Comparison of ENCODE assay signal across 28 mouse cellular contexts in the genomic region with DNA sequence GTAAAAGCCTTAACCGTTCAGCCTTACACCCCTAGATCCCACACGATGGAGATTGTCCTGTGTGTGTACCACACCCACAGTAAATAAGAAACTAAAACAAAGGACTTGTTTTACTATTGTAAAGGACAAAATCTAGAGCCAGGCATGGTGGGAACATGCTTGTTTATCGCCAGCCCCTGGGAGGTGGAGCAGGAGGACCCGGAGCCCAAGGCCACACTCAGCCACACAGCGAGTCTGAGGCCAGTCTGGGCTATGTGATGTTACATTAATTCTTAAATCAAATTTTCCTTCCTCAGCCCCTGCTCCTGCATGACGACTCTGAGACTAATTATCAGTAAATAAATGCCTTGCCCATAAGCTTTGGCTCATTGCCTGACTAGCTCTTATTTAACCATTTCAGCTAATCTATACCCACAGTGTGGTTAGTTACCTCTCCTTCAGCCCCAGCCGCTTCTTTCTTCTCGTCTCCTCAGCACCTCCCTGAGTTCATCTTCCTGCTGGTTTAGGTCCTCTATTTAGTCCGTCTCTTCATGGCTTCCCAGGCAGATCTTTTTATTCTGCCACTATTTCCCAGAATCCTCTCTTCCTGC.
A peak's percentile ranks its signal among the peaks of the same experiment; 100 is the strongest.
DNase-seq lines count a peak whose midpoint lies in the region; ATAC-seq and TF ChIP-seq lines count a peak whose summit lies in the region.
"Had no signal": no experiment of that assay in that cellular context is flagged by ENCODE, and none has a peak within 500 bp of the region (broad histone marks: within the 10 kb centered on the region; RNA-seq: fewer than 3 reads in every experiment).

No protein-coding gene starts in this region.

- H3K36me3 ChIP-seq in spleen, adult 2 months (ENCODE audit: control insufficient read depth, insufficient read depth, low read length): peaks cover 10% of the 10 kb centered on the region; the same call in 1 of the 2 replicates
- no peaks in the 10 kb centered on the region; the same call in 1 of the 2 replicates for H3K36me3 ChIP-seq in stomach, postnatal 0 days (ENCODE audit: control insufficient read depth, insufficient read depth, low read length)

- no peak overlapping the region for H3K4me3 ChIP-seq in spleen, adult 2 months (ENCODE audit: extremely low read depth, insufficient read depth, insufficient read length)
- no peak overlapping the region for H3K4me3 ChIP-seq in stomach, postnatal 0 days (ENCODE audit: low read depth, low read length)
- H3K4me3 ChIP-seq: embryonic facial prominence, embryonic 13.5 days; heart, embryonic 13.5 days; limb, embryonic 10.5 days; megakaryocyte, embryonic 14.5 days had no signal

- no peak for TF ChIP-seq CTCF in spleen, adult 2 months (IDR thresholded peaks at IDR 0.05; ENCODE audit: extremely low read depth, insufficient read depth, insufficient read length, insufficient replicate concordance)
- TF ChIP-seq CTCF in stomach, postnatal 0 days (IDR thresholded peaks at IDR 0.05; ENCODE audit: low read depth): no peak

- DNase-seq in adrenal gland, adult 2 months: peak; percentile 41
- no peak for DNase-seq in adrenal gland, postnatal 4 days (ENCODE audit: low spot score in 2 of 2)
- DNase-seq in spleen, adult 2 months (ENCODE audit: low read depth in 1 of 2, low spot score in 2 of 2): no peak
- DNase-seq in spleen, postnatal 36 days (ENCODE audit: low spot score in 2 of 2): no peak
- DNase-seq in stomach, postnatal 0 days (ENCODE audit: low spot score): no peak
- no peak for DNase-seq in gastrocnemius, adult 18-20 months (ENCODE audit: low spot score)
- DNase-seq: cerebellum, adult 11-12 months; cerebellum, postnatal 10 days; embryo, embryonic 11 days; gastrocnemius, postnatal 14 days; heart, adult 18-20 months; heart, postnatal 14 days; kidney, adult 9 months; kidney, postnatal 14 days; lung, embryonic 14.5 days; midbrain, embryonic 14.5 days; retina, postnatal 1 day; right cerebral cortex, postnatal 25 days; spleen, adult 18-20 months had no signal

- 54% methylated on average over 9 of the region's 9 CpGs for whole genome bisulfite sequencing in spleen, adult 2 months
- 71% methylated on average over 9 of the region's 9 CpGs for WGBS in stomach, postnatal 0 days

- TF ChIP-seq POLR2A in spleen, adult 2 months (IDR thresholded peaks at IDR 0.05; ENCODE audit: low read depth, low read length): no peak

- peaks cover 12% of the 10 kb centered on the region; the same call in 1 of the 2 replicates for H3K4me1 ChIP-seq in spleen, adult 2 months (ENCODE audit: control insufficient read depth, insufficient read depth, insufficient read length)
- H3K4me1 ChIP-seq in stomach, postnatal 0 days (replicated peaks; ENCODE audit: control insufficient read depth, insufficient read depth): no peaks in the 10 kb centered on the region

- H3K9ac ChIP-seq in stomach, postnatal 0 days (ENCODE audit: low read length): no peak overlapping the region
- H3K9ac ChIP-seq: embryonic facial prominence, embryonic 13.5 days; heart, embryonic 13.5 days; lung, embryonic 14.5 days had no signal

- H3K9me3 ChIP-seq in stomach, postnatal 0 days (ENCODE audit: control insufficient read depth, low read length): no peaks in the 10 kb centered on the region
- H3K9me3 ChIP-seq: embryonic facial prominence, embryonic 13.5 days; heart, embryonic 13.5 days; limb, embryonic 10.5 days; megakaryocyte, embryonic 14.5 days had no signal

- H3K27ac ChIP-seq in spleen, adult 2 months (ENCODE audit: insufficient read depth, low read length): peak overlapping the region; percentile 13
- no peak overlapping the region for H3K27ac ChIP-seq in stomach, postnatal 0 days (replicated peaks)
- H3K27ac ChIP-seq: embryonic facial prominence, embryonic 13.5 days; heart, embryonic 13.5 days; hindbrain, postnatal 0 days; limb, embryonic 10.5 days had no signal

- no peak overlapping the region for H3K4me2 ChIP-seq in stomach, postnatal 0 days (replicated peaks; ENCODE audit: low read depth)
- H3K4me2 ChIP-seq: embryonic facial prominence, embryonic 13.5 days; heart, embryonic 13.5 days; lung, embryonic 14.5 days had no signal

- no peaks in the 10 kb centered on the region for H3K27me3 ChIP-seq in spleen, adult 2 months (ENCODE audit: control insufficient read depth, insufficient read depth, low read length)
- no peaks in the 10 kb centered on the region for H3K27me3 ChIP-seq in stomach, postnatal 0 days (ENCODE audit: control insufficient read depth, insufficient read depth, low read length)
- H3K27me3 ChIP-seq: embryonic facial prominence, embryonic 13.5 days; heart, embryonic 13.5 days; megakaryocyte, embryonic 14.5 days; Patski had no signal

- TF ChIP-seq EP300 in stomach, postnatal 0 days (optimal IDR thresholded peaks at IDR 0.05): no peak

- ATAC-seq in common myeloid progenitor, adult 5-6 weeks (replicated peaks; ENCODE audit: low read depth, poor library complexity, severe bottlenecking): peak; percentile 33
- ATAC-seq in stomach, postnatal 0 days (ENCODE audit: low FRiP score, low TSS enrichment): 0 out of 2 replicates have a peak, but pooled peaks have one; percentile 29
- ATAC-seq: forebrain, embryonic 14.5 days; hindbrain, postnatal 0 days; intestine, embryonic 16.5 days; Patski had no signal
